Mouse (Mus musculus): ENCODE measurements around the gene Ripk3. TPM values are rescaled to one million over a fixed set of nuclear protein-coding genes. Genes with fewer than 3 reads are reported as not detected.

Gene Ripk3
- polyA plus RNA-seq, 1 experiment from 2014 or later: 0.12 TPM

- ChIA-PET CTCF (no interaction called here), POLR2A (interaction anchor here (0.6 to 1.1 kb wide), 2 partner anchors 22 to 1129 kb away, joined by 3 read pairs; no protein-coding TSS in a partner anchor)
- ATAC-seq (no peak), DNase-seq (ENCODE audit: low read depth, low spot score) (no peak)
- H3K27me3 ChIP-seq: peaks cover 7% of the 10 kb centered on the region
- no peak for TF ChIP-seq CTCF (IDR thresholded peaks at IDR 0.05)
- in situ Hi-C loops (cut with MboI; ENCODE audit: low pct_unique_long_range_greater_than_20kb): no loop called here
Measured at GRCm38 (mm10) chr14:55795380-55796163, 6.9 kb upstream of the Ripk3 start.

GRCm38 (mm10) chr14:55793946-55794345, 5.3 kb upstream of the Ripk3 start:
- in situ Hi-C loops (cut with MboI; ENCODE audit: low pct_unique_long_range_greater_than_20kb): no loop called here
- CTCF ChIA-PET: interaction anchor here (1.0 to 1.4 kb wide), 2 partner anchors 13 to 71 kb away, joined by 3 to 5 read pairs; no protein-coding TSS in a partner anchor
- no peak for DNase-seq (ENCODE audit: low read depth, low spot score)
- TF ChIP-seq CTCF (IDR thresholded peaks at IDR 0.05): no peak
- ATAC-seq: no peak
- H3K27me3 ChIP-seq: peaks cover 12% of the 10 kb centered on the region
- POLR2A ChIA-PET: no interaction called here

GRCm38 (mm10) chr14:55793461-55793860, 4.8 kb upstream of the Ripk3 start:
- peaks cover 12% of the 10 kb centered on the region for H3K27me3 ChIP-seq
- ChIA-PET POLR2A (no interaction called here), CTCF (interaction anchor here (1.0 to 1.4 kb wide), 2 partner anchors 12 to 72 kb away, joined by 3 to 5 read pairs; no protein-coding TSS in a partner anchor)
- DNase-seq (ENCODE audit: low read depth, low spot score) (no peak), ATAC-seq (no peak)
- in situ Hi-C loops (cut with MboI; ENCODE audit: low pct_unique_long_range_greater_than_20kb): no loop called here
- TF ChIP-seq CTCF (IDR thresholded peaks at IDR 0.05): no peak

GRCm38 (mm10) chr14:55787731-55788130, 934 bp downstream of the Ripk3 start:
- TF ChIP-seq CTCF (IDR thresholded peaks at IDR 0.05): no peak
- CTCF ChIA-PET: no interaction called here
- POLR2A ChIA-PET: no interaction called here
- ATAC-seq (no peak), DNase-seq (ENCODE audit: low read depth, low spot score) (no peak)
- peaks cover 56% of the 10 kb centered on the region for H3K27me3 ChIP-seq
- in situ Hi-C loops (cut with MboI; ENCODE audit: low pct_unique_long_range_greater_than_20kb): no loop called here

- in situ Hi-C loops (cut with MboI; ENCODE audit: low pct_unique_long_range_greater_than_20kb): no loop called here
- TF ChIP-seq CTCF (IDR thresholded peaks at IDR 0.05): no peak
- DNase-seq (ENCODE audit: low read depth, low spot score) (no peak), ATAC-seq (no peak)
- CTCF ChIA-PET: no interaction called here
- POLR2A ChIA-PET: no interaction called here
- peaks cover 52% of the 10 kb centered on the region for H3K27me3 ChIP-seq
Measured at GRCm38 (mm10) chr14:55785195-55785594, 3.5 kb downstream of the Ripk3 start.

- CTCF ChIA-PET: no interaction called here
Measured at GRCm38 (mm10) chr14:55783958-55784235, 4.8 kb downstream of the Ripk3 start, which contains the start of gene Adcy4. Gene Adcy4, minus strand, starts transcription at chr14:55784095.

GRCm38 (mm10) chr14:55783171-55783957, 5.3 kb downstream of the Ripk3 start:
- ATAC-seq: no peak

More at GRCm38 (mm10) chr14:55783958-55784235, 4.8 kb downstream of the Ripk3 start, which contains the start of gene Adcy4:
- H3K27me3 ChIP-seq: peaks cover 55% of the 10 kb centered on the region
- in situ Hi-C loops (cut with MboI; ENCODE audit: low pct_unique_long_range_greater_than_20kb): no loop called here
- TF ChIP-seq CTCF (IDR thresholded peaks at IDR 0.05): no peak
- DNase-seq (ENCODE audit: low read depth, low spot score) (no peak), ATAC-seq (no peak)
- POLR2A ChIA-PET: no interaction called here

GRCm38 (mm10) chr14:55782361-55782960, 6.2 kb downstream of the Ripk3 start:
- in situ Hi-C loops (cut with MboI; ENCODE audit: low pct_unique_long_range_greater_than_20kb): no loop called here
- peaks cover 45% of the 10 kb centered on the region for H3K27me3 ChIP-seq
- ATAC-seq (no peak), DNase-seq (ENCODE audit: low read depth, low spot score) (no peak)
- ChIA-PET CTCF (interaction anchor here (2.3 kb wide), 1 partner anchor 81 kb away, joined by 14 read pairs; no protein-coding TSS in a partner anchor), POLR2A (no interaction called here)
- no peak for TF ChIP-seq CTCF (IDR thresholded peaks at IDR 0.05)

More at GRCm38 (mm10) chr14:55783171-55783957, 5.3 kb downstream of the Ripk3 start:
- in situ Hi-C loops (cut with MboI; ENCODE audit: low pct_unique_long_range_greater_than_20kb): no loop called here
- TF ChIP-seq CTCF (IDR thresholded peaks at IDR 0.05): no peak
- ChIA-PET CTCF (no interaction called here), POLR2A (no interaction called here)
- DNase-seq (ENCODE audit: low read depth, low spot score): no peak
- peaks cover 54% of the 10 kb centered on the region for H3K27me3 ChIP-seq

GRCm38 (mm10) chr14:55781310-55781709, 7.4 kb downstream of the Ripk3 start:
- ATAC-seq (peak; percentile 86), DNase-seq (ENCODE audit: low read depth, low spot score) (peak; percentile 49)
- CTCF ChIA-PET: interaction anchor here (0.8 to 2.3 kb wide), 13 partner anchors 9 to 108 kb away, joined by 3 to 14 read pairs (median 4); no protein-coding TSS in a partner anchor
- peaks cover 37% of the 10 kb centered on the region for H3K27me3 ChIP-seq
- POLR2A ChIA-PET: no interaction called here
- in situ Hi-C loops (cut with MboI; ENCODE audit: low pct_unique_long_range_greater_than_20kb): no loop called here
- TF ChIP-seq CTCF (IDR thresholded peaks at IDR 0.05): no peak

GRCm38 (mm10) chr14:55780736-55781135, 7.9 kb downstream of the Ripk3 start:
- in situ Hi-C loops (cut with MboI; ENCODE audit: low pct_unique_long_range_greater_than_20kb): no loop called here
- no peak for ATAC-seq
- ChIA-PET POLR2A (no interaction called here), CTCF (interaction anchor here (1.1 to 2.3 kb wide), 11 partner anchors 11 to 108 kb away, joined by 3 to 14 read pairs (median 5); no protein-coding TSS in a partner anchor)
- TF ChIP-seq CTCF (IDR thresholded peaks at IDR 0.05): no peak
- no peak for DNase-seq (ENCODE audit: low read depth, low spot score)
- peaks cover 32% of the 10 kb centered on the region for H3K27me3 ChIP-seq

Measured in Patski (cell line).